Mouse (Mus musculus): Measurements from ENCODE around the gene Zfp786. TPM values are rescaled to one million over a fixed set of nuclear protein-coding genes. Genes with fewer than 3 reads are reported as not detected.
"Not testable (repeated sequence)": the region's sequence is repeated elsewhere in the genome, so short reads cannot be mapped to it uniquely, and the experiment has no call there.

Zfp786 gene
- 13.1 and 14.1 TPM in 2 replicates for polyA plus RNA-seq (2016; fragmentation: Nextera tagmentation; extraction: Ambion mirVana)

- Histone ChIP-seq H3K27me3 (no peaks in the 10 kb centered on the region), H3K4me3 (peak within 1 kb of the TSS; percentile 73), H3K36me3 (0 out of 2 replicates have a peak, but pooled peaks cover 3% of the 10 kb centered on the region), H3K9me3 (no peaks in the 10 kb centered on the region), H3K27ac (replicated peaks) (peak within 1 kb of the TSS; percentile 91), H3K9ac (replicated peaks) (peak within 1 kb of the TSS; percentile 80), H3K4me1 (peaks cover 7% of the 10 kb centered on the region; the same call in 1 of the 2 replicates), H3K4me2 (replicated peaks) (peak within 1 kb of the TSS; percentile 50)
- 2% methylated on average over 64 of the region's 64 CpGs for WGBS
- ATAC-seq (ENCODE audit: low FRiP score, low read depth), result peak; percentile 93
These were observed at the start of gene Zfp786 for GRCm38 (mm10) chr6:47830104-47831078. Gene Zfp786 (minus strand): TSS chr6:47830867.

GRCm38 (mm10) chr6:47880166-47880565 lies 49.5 kb upstream of the Zfp786 start:
- Histone ChIP-seq H3K27ac (replicated peaks) (no peak overlapping the region), H3K9ac (replicated peaks) (no peak overlapping the region), H3K4me1 (peaks cover 15% of the 10 kb centered on the region), H3K4me2 (replicated peaks) (no peak overlapping the region), H3K4me3 (no peak overlapping the region), H3K27me3 (no peaks in the 10 kb centered on the region), H3K36me3 (peaks cover 50% of the 10 kb centered on the region), H3K9me3 (no peaks in the 10 kb centered on the region)
- no peak for ATAC-seq (ENCODE audit: low FRiP score, low read depth)
- 97% methylated on average over 10 of the region's 10 CpGs for WGBS

GRCm38 (mm10) chr6:47879049-47879716 lies 48.5 kb upstream of the Zfp786 start:
- WGBS, result 62% methylated on average over 4 of the region's 4 CpGs
- H3K4me2 ChIP-seq (replicated peaks), result peak overlapping the region; percentile 81
- no peak overlapping the region for H3K27ac ChIP-seq (replicated peaks)

GRCm38 (mm10) chr6:47878593-47878992 lies 47.9 kb upstream of the Zfp786 start:
- Histone ChIP-seq H3K27ac (replicated peaks) (peak overlapping the region; percentile 99; the same call in 1 of the 2 replicates), H3K9ac (replicated peaks) (peak overlapping the region; percentile 97), H3K4me3 (peak overlapping the region; percentile 94), H3K4me1 (peaks cover 15% of the 10 kb centered on the region), H3K36me3 (peaks cover 35% of the 10 kb centered on the region), H3K4me2 (replicated peaks) (peak overlapping the region; percentile 81), H3K27me3 (no peaks in the 10 kb centered on the region), H3K9me3 (no peaks in the 10 kb centered on the region)
- WGBS, result 42% methylated on average over 3 of the region's 3 CpGs
- no peak for ATAC-seq (ENCODE audit: low FRiP score, low read depth)

More at GRCm38 (mm10) chr6:47879049-47879716, 48.5 kb upstream of the Zfp786 start:
- Histone ChIP-seq H3K9ac (replicated peaks) (peak overlapping the region; percentile 97), H3K4me1 (peaks cover 15% of the 10 kb centered on the region), H3K9me3 (no peaks in the 10 kb centered on the region), H3K4me3 (peak overlapping the region; percentile 94), H3K27me3 (no peaks in the 10 kb centered on the region), H3K36me3 (peaks cover 40% of the 10 kb centered on the region)
- no peak for ATAC-seq (ENCODE audit: low FRiP score, low read depth)

- no peaks in the 10 kb centered on the region for H3K9me3 ChIP-seq
These were observed 47.5 kb upstream of the Zfp786 start for GRCm38 (mm10) chr6:47878133-47878514.

GRCm38 (mm10) chr6:47877461-47878132 lies 46.9 kb upstream of the Zfp786 start:
- Histone ChIP-seq H3K4me2 (replicated peaks) (peak overlapping the region; percentile 81), H3K9me3 (no peaks in the 10 kb centered on the region), H3K36me3 (peaks cover 25% of the 10 kb centered on the region), H3K4me3 (peak overlapping the region; percentile 94), H3K4me1 (peaks cover 15% of the 10 kb centered on the region), H3K9ac (replicated peaks) (peak overlapping the region; percentile 97), H3K27ac (replicated peaks) (peak overlapping the region; percentile 99), H3K27me3 (no peaks in the 10 kb centered on the region)
- WGBS, result under 1% methylated on average over 67 of the region's 71 CpGs
- ATAC-seq (ENCODE audit: low FRiP score, low read depth), result peak; percentile 98

More at GRCm38 (mm10) chr6:47878133-47878514, 47.5 kb upstream of the Zfp786 start:
- H3K9ac ChIP-seq (replicated peaks), result peak overlapping the region; percentile 97
- peaks cover 15% of the 10 kb centered on the region for H3K4me1 ChIP-seq
- peaks cover 31% of the 10 kb centered on the region for H3K36me3 ChIP-seq
- H3K27ac ChIP-seq (replicated peaks), result peak overlapping the region; percentile 99
- H3K27me3 ChIP-seq, result no peaks in the 10 kb centered on the region
- WGBS, result 2% methylated on average over 11 of the region's 11 CpGs
- ATAC-seq (ENCODE audit: low FRiP score, low read depth), result no peak
- H3K4me2 ChIP-seq (replicated peaks), result peak overlapping the region; percentile 81
- peak overlapping the region; percentile 94 for H3K4me3 ChIP-seq

- H3K36me3 ChIP-seq, result peaks cover 20% of the 10 kb centered on the region
- 7% methylated on average over 9 of the region's 9 CpGs for WGBS
- peak within 1 kb of the TSS; percentile 81 for H3K4me2 ChIP-seq (replicated peaks)
- H3K9ac ChIP-seq (replicated peaks), result peak within 1 kb of the TSS; percentile 97
- H3K4me1 ChIP-seq, result peaks cover 15% of the 10 kb centered on the region
- no peaks in the 10 kb centered on the region for H3K9me3 ChIP-seq
- no peak for ATAC-seq (ENCODE audit: low FRiP score, low read depth)
- no peaks in the 10 kb centered on the region for H3K27me3 ChIP-seq
- peak within 1 kb of the TSS; percentile 94 for H3K4me3 ChIP-seq
- peak within 1 kb of the TSS; percentile 99 for H3K27ac ChIP-seq (replicated peaks)
These were observed 46.4 kb upstream of the Zfp786 start, which contains the start of gene Zfp282 for GRCm38 (mm10) chr6:47877058-47877457. Gene Zfp282 (plus strand): TSS chr6:47877204.

- WGBS, result 90% methylated on average over 5 of the region's 5 CpGs
- Histone ChIP-seq H3K36me3 (peaks cover 12% of the 10 kb centered on the region), H3K4me1 (no peaks in the 10 kb centered on the region), H3K9ac (replicated peaks) (no peak overlapping the region), H3K4me2 (replicated peaks) (no peak overlapping the region), H3K27me3 (no peaks in the 10 kb centered on the region), H3K4me3 (no peak overlapping the region), H3K27ac (replicated peaks) (no peak overlapping the region), H3K9me3 (no peaks in the 10 kb centered on the region)
- ATAC-seq (ENCODE audit: low FRiP score, low read depth), result no peak
These were observed 41.6 kb upstream of the Zfp786 start for GRCm38 (mm10) chr6:47872266-47872665.

GRCm38 (mm10) chr6:47857729-47858128 lies 27.1 kb upstream of the Zfp786 start:
- not testable (repeated sequence) for H3K4me3 ChIP-seq; H3K9me3 ChIP-seq; H3K27me3 ChIP-seq; H3K27ac ChIP-seq (replicated peaks); ATAC-seq (ENCODE audit: low FRiP score, low read depth); H3K9ac ChIP-seq (replicated peaks); H3K4me2 ChIP-seq (replicated peaks); H3K4me1 ChIP-seq
- peaks cover 36% of the 10 kb centered on the region for H3K36me3 ChIP-seq
- WGBS, result 95% methylated on average over 3 of the region's 3 CpGs

GRCm38 (mm10) chr6:47857241-47857640 lies 26.6 kb upstream of the Zfp786 start:
- H3K4me2 ChIP-seq (replicated peaks), result no peak overlapping the region
- WGBS, result 92% methylated on average over 6 of the region's 6 CpGs
- peaks cover 31% of the 10 kb centered on the region for H3K36me3 ChIP-seq
- no peak for ATAC-seq (ENCODE audit: low FRiP score, low read depth)
- H3K27ac ChIP-seq (replicated peaks), result no peak overlapping the region
- H3K4me1 ChIP-seq, result no peaks in the 10 kb centered on the region
- no peak overlapping the region for H3K9ac ChIP-seq (replicated peaks)
- no peaks in the 10 kb centered on the region for H3K9me3 ChIP-seq
- H3K27me3 ChIP-seq, result no peaks in the 10 kb centered on the region
- H3K4me3 ChIP-seq, result no peak overlapping the region

- Histone ChIP-seq H3K4me3 (no peak overlapping the region), H3K9me3 (no peaks in the 10 kb centered on the region), H3K36me3 (peaks cover 14% of the 10 kb centered on the region; the same call in 1 of the 2 replicates), H3K9ac (replicated peaks) (no peak overlapping the region), H3K4me1 (no peaks in the 10 kb centered on the region), H3K27ac (replicated peaks) (no peak overlapping the region), H3K4me2 (replicated peaks) (no peak overlapping the region), H3K27me3 (no peaks in the 10 kb centered on the region)
- ATAC-seq (ENCODE audit: low FRiP score, low read depth), result no peak
These were observed 15.1 kb upstream of the Zfp786 start for GRCm38 (mm10) chr6:47845779-47846178.
